Mouse (Mus musculus): ENCODE data around the gene Creb3l1. TPM values are rescaled to one million over a fixed set of nuclear protein-coding genes. Genes with fewer than 3 reads are reported as not detected.

Creb3l1 gene
- total RNA-seq, 2 experiments from 2014 or later, result 2.5 to 3.7 TPM

DNA sequence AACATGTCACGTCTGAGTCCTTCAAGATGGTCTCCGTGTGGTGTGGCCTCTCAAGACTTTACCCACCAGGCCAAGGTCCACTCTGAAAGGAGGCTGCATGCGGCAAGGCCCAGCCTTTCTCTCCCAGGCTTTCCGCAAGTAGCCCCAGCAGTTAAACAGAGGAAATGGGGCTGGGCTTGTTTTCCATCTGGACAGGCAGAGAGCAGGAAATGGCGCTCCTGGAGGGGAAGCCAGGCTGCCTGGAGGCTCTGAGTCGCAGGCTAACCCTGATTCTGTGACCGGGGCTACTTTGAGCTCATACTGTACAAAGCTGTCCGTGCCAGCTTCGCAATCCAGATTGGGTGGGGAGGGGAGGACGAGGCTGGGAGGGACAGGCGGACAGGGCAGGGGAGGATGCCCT, 56.3 kb downstream of the Creb3l1 start:
- no peak for DNase-seq (ENCODE audit: low spot score in 2 of 2)

DNA sequence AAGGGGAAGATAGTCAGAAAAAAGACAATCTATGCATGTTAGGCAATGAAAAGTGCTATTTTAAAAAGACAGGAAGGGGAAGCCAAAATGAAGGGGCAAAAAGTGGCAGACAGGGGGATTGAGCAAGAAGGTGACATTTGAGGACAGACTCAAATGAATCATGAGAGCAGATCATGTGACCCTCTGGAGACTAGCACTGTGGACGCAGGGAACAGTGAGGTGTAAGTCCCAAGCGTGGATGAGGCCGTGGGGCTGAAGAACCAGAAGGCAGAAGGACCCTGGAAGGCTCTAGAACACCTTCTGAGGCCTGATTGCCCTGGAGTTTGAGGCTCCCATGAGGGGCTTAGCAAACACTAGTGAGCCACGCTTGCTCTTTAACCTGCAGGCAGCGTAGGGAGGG, 57.9 kb downstream of the Creb3l1 start:
- DNase-seq (ENCODE audit: low spot score in 2 of 2), result no peak

- DNase-seq (ENCODE audit: low spot score in 2 of 2), result no peak
Observed at GRCm38 (mm10) chr2:91965417-91965816, 58.9 kb downstream of the Creb3l1 start.

DNA sequence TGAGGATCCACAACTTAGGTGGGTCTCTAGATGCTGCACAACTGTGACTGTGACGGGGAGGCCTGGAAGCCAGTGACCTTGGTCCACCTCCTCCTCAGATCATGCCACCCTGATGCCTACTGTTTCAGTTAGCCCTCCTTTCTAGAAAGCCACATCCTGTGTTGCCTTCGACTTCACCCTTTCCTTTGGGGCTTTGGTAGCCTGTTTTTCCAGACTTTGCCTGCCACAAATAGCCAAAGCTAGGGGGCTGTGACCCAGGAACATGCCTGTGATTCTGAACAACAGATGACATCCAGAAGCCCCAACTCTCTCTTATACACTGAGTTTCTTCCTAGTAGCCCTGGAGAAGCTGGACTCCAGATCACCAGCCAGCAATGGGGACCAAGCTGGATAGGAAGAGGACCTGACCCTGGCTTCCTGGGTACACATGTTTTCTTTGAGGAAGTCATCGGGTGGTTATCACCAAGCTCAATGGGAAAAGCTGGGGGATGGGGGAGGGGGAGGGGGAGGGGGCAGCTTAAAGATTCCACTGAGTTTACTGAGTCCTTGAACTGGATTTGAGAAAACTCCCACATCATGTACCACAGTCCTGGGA, 59.6 kb downstream of the Creb3l1 start:
- DNase-seq (ENCODE audit: low spot score in 2 of 2), result no peak

GRCm38 (mm10) chr2:91963443-91963932, 60.8 kb downstream of the Creb3l1 start:
- peak; percentile 91 to 94 for DNase-seq (ENCODE audit: low spot score in 2 of 2)

GRCm38 (mm10) chr2:91962864-91963401, 61.4 kb downstream of the Creb3l1 start:
- DNase-seq (ENCODE audit: low spot score in 2 of 2), result no peak

DNA sequence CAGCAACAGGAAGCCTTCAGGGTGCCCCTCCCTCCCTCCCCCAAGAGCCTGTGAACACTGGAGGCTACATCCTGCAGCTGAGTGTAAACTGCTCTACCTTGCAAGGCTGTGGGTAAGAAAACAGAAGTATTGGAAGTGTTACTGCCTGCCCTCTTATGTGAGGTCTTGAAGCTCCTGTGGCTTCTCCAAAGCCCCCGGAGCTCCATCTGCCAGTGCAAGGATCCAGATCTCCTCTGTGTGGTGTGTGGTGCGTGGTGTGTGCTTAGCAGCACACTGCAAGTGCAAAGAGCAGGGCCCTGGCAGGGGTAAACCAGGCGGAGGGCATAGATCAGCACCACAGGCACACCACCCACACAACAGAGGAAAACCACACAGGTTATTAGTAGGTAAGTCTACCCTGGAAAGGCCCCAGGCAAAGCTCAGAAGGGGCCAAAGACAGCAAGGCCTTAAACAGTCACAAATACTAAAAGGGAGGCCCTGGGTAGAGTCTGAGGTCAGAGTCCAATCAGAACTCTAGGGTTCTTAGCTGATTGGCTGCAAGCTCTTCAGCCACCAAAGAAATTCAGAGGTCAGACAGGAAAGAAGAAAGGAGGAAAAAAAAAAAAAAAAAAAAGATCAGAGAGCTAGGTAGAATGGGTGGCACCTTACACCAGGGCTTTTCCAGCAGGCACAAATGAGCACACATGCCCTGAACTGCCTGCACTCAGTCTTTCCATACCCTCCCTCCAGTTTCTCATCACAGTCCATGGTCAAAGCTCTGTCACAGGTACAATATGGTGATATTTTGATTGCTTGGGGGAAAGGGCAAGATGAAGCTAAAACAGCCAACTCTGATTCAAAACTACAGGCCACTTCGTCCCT, 62.2 kb downstream of the Creb3l1 start:
- no peak for DNase-seq (ENCODE audit: low spot score in 2 of 2)

DNA sequence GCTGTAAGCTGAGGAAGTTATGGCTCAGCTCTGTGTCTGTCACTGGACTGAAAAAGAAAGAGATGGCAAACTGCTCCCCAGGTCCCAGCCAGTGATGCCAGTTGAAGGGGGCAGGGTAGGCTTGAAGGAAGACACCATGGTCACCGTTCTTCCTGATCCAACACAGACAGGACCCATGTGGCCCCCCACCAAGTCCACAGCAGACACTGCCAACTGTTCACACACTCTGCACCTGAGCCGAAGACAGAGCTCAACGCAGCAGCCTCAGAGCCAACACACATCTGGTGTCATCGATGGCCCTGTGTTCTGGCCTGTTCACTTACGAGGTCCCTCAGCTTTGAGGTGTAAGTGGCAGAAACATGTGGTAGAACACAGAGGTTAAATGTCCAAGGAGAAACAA, 63.8 kb downstream of the Creb3l1 start:
- DNase-seq (ENCODE audit: low spot score in 2 of 2), result no peak

GRCm38 (mm10) chr2:91959544-91960410, 64.5 kb downstream of the Creb3l1 start:
- DNase-seq (ENCODE audit: low spot score in 2 of 2), result no peak

DNA sequence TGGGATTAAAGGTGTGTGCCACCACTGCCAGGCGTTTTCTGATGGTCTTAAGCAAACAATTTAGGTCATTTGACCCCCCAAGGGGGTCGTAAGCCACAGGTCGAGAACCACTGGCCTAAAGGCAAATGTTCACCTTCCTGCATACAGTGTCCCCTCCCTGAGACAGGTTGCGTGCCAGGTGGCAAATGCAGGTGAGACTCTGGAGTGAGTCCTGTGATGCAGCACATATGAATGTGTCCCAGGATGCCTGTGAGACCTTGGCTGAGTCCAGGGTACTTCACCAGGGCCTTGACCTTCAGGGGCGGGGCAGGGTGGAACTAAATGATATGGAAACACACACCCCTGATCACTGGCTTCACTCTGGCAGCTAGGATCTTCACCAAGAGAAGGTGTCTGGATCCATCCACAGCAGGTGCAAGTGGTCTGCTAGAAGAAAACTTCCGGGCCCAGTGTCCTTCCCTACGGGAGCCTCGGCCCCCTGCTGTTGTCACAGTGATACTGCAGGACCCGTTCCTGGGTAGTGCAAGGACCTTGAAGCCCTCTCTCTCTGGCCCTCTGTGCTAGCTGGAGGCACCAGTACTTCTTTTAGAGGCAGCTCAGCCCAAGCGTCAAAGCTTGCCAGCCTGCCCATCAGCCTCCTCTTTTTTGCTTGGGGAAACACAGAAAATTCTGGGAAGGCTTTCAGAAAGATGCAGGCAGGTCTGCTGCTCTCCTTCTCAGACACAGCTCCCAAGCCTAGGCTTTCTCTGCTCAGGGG, 65.4 kb downstream of the Creb3l1 start:
- peak in 1 of 2 experiments; percentile 64 for DNase-seq (ENCODE audit: low spot score in 2 of 2)

- no peak for DNase-seq (ENCODE audit: low spot score in 2 of 2)
Observed at GRCm38 (mm10) chr2:91958049-91958448, 66.3 kb downstream of the Creb3l1 start.

GRCm38 (mm10) chr2:91957096-91957495, 67.2 kb downstream of the Creb3l1 start:
- peak; percentile 90 to 96 for DNase-seq (ENCODE audit: low spot score in 2 of 2)

GRCm38 (mm10) chr2:91955875-91956274, 68.4 kb downstream of the Creb3l1 start:
- no peak for DNase-seq (ENCODE audit: low spot score in 2 of 2)

DNA sequence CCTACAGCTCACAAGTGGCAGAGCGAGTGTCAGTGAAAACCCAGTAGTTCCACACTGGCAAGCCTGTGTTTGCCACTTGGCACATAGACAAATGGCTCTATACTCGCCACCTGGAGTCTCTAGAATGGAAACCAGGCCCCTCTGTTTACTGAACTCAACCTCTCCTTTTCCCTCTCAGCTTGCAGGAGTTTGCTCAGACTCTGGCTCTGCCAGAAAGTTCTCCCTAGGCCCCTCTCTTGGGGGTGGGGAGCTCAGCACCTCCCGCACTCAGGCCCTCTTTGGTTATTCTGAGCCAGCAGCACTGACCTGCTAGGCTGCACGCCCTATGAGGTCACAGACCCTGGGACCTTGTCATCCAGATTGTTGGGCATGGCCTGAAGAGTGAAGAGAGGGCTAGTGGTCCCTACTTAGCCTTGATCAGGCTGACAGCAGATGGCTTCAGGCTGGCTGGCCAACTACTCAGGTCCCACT, 69.1 kb downstream of the Creb3l1 start:
- DNase-seq (ENCODE audit: low spot score in 2 of 2), result no peak

DNA sequence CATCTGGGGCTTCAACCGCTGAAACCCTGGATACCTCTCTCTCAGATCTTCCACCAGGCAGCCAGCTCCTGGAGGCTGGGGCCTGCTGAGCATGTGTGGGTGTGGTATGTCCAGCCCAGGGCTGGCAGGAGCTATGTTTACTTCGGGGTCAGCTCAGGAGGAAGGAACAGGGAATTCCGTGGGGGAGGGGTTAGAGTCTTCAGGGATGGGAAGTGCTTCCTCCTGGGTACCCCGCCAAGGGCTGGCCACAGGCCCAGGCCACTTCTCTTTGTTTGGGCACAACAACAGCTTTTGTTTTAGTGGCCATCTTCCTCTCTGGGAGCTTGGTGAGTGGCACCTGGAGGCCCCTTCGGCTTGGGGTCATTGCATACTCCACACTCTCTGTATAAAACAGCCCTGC, 70.5 kb downstream of the Creb3l1 start:
- no peak for DNase-seq (ENCODE audit: low spot score in 2 of 2)

DNA sequence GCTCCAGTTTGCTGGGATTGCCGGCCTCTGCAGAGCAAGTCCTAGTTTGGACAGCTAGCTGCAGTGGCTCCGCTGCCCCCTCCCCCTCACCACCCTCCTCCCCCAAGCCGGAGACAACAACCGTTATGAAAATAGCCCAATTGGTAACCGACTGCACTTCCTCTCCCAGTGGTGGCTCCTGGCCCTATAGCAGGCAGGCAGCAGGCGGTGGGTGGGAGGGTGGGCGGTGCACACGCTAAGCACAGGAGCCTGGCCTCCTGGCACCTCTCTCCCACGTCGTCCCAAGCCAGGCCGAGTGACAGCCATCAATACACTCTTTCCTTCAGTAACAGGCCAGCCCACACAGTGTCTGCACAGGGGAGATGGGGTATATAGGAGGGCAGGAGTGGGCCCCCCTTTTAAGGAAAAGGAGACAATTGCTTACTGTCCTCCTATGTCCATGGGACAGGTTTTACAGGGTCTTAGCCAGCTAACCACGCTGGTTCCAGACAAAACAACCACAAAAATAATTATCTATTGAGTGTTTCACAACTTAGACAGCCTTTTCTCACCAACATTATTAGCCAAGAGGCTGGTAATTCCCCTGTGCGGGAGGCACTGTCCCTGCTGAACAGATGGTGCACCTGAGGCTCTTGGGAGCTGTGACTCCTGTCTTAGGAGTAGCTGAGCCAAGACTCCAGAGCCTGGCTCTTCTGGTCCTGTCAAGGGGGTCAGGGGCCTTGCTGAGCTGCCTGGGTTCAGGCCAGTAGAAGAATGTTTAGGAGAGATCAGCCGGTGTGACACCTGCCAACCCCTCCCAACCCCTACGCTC, 73.8 kb downstream of the Creb3l1 start:
- peak in 1 of 2 experiments; percentile 69 for DNase-seq (ENCODE audit: low spot score in 2 of 2)

DNA sequence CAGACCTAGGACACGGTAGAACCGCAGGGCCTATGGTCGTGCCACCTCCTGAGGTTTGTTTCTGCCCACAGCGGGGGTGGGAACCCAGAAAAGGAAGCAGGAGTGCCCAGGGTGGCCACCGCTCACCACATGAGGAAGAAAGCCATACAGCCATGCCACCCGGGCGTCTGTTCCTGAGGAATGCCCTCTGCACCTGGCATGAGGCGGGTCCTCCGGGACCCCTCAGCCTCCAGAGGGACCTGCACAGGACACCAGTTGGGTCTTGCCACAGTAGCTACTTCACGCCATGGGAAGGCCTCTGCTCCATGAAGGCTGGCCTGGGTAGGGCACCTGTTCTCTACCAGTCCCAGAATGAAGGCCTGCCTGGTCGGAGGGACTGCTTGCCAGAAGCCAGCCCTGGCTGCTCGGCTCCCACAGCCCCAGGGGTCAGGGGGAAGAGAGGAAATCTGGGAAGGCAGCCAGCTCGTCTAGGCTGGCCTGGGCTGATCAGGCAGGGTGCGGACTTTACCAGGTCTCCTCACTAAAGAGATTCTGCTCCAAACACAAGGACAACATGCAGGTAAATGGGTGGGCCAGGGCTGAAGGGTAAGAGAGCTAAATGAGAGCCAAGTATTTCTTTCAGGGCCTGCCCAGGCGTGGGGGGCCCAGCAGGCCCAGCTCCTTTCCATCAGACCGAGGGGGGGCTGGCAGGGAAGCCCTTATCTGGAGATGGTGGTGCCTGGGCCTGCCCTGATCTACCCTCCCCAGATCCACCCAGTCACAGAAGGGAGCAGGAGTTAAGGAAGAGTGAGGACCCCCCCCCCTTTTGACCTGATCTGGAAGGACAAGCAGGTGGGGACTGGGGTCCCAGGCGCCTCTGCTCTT, 74.7 kb downstream of the Creb3l1 start:
- no peak for DNase-seq (ENCODE audit: low spot score in 2 of 2)

DNA sequence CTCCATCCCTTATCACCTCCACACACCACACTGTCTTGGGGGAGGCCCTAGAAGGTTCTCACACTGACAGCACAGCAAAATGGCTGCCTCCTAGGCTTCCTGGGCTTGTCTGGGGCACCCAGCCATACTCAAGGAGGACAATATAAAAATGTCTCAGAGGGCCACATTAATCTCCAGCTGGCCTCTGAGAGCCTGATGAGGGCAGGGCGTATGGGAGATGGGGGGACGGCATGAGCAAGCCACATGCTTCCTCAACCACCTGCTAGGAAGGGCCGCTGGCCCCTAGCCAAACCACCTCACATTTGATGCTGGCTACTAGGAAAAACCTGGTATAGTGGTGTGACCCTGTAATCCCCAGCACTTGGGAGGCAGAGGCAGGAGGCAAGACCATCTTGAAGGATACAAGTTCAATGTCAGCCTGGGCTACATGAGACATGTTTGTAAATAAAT, 75.5 kb downstream of the Creb3l1 start:
- DNase-seq (ENCODE audit: low spot score in 2 of 2), result no peak

- no peak for DNase-seq (ENCODE audit: low spot score in 2 of 2)
Observed at GRCm38 (mm10) chr2:91948151-91948509, 76.2 kb downstream of the Creb3l1 start.

Data from layer of hippocampus, adult 18-20 months (tissue).